Mouse (Mus musculus) forebrain, embryonic 13.5 days (tissue): ENCODE measurements around the gene Draxin. TPM values are rescaled to one million over a fixed set of nuclear protein-coding genes. Genes with fewer than 3 reads are reported as not detected.

ENCODE experiments used
- ATAC-seq: fragments of 200-750 bp; cut with Nextera tagmentation; 2 replicates; pipeline ENCODE4 v1.8.0; 2017
- H3K27ac ChIP-seq: fragments of 300-500 bp; sonication (generic); 2 replicates; pipeline ENCODE4 v1.5.1; 2015; ENCODE audit warnings: inconsistent platforms, mild to moderate bottlenecking, moderate library complexity
- H3K27me3 ChIP-seq: fragments of 300-500 bp; sonication (generic); 2 replicates; pipeline ENCODE4 v1.6.1; 2015; ENCODE audit warnings: mild to moderate bottlenecking, inconsistent platforms
- H3K36me3 ChIP-seq: fragments of 300-500 bp; sonication (generic); 2 replicates; pipeline ENCODE4 v1.6.1; 2015; ENCODE audit warnings: mild to moderate bottlenecking, inconsistent platforms; ENCODE audit not compliant: poor library complexity, severe bottlenecking
- H3K4me1 ChIP-seq: fragments of 300-500 bp; sonication (generic); 2 replicates; pipeline ENCODE4 v1.6.1; 2015; ENCODE audit warnings: inconsistent platforms
- H3K4me2 ChIP-seq: fragments of 300-500 bp; sonication (generic); 2 replicates; pipeline ENCODE4 v1.6.1; 2015; ENCODE audit warnings: inconsistent platforms, mild to moderate bottlenecking, moderate library complexity
- H3K4me3 ChIP-seq: fragments of 300-500 bp; sonication (generic); 2 replicates; pipeline ENCODE4 v1.5.1; 2015; ENCODE audit warnings: mild to moderate bottlenecking, inconsistent platforms
- H3K9ac ChIP-seq: fragments of 300-500 bp; sonication (generic); 2 replicates; pipeline ENCODE4 v1.6.1; 2015; ENCODE audit warnings: mild to moderate bottlenecking, inconsistent platforms
- H3K9me3 ChIP-seq: fragments of 300-500 bp; sonication (generic); replicated peaks from 2 replicates; pipeline ENCODE4 v1.6.1; 2016; ENCODE audit warnings: inconsistent platforms
- WGBS: fragments of 180-500 bp; shearing (Covaris S2); methylation state at CpG from one replicate; pipeline ENCODE4 v1.1.7; 2015; 5-methylcytosine and 5-hydroxymethylcytosine counted together
- polyA plus RNA-seq: library from polyadenylated mRNA; unstranded; fragments of >200 nt; fragmentation: Nextera tagmentation; extraction: Ambion mirVana; gene quantifications from 2 replicates; pipeline ENCODE4 v1.2.1, GENCODE M21; 2015

The Draxin gene
- polyA plus RNA-seq, 1 experiment from 2014 or later = 11.7 TPM

DNA sequence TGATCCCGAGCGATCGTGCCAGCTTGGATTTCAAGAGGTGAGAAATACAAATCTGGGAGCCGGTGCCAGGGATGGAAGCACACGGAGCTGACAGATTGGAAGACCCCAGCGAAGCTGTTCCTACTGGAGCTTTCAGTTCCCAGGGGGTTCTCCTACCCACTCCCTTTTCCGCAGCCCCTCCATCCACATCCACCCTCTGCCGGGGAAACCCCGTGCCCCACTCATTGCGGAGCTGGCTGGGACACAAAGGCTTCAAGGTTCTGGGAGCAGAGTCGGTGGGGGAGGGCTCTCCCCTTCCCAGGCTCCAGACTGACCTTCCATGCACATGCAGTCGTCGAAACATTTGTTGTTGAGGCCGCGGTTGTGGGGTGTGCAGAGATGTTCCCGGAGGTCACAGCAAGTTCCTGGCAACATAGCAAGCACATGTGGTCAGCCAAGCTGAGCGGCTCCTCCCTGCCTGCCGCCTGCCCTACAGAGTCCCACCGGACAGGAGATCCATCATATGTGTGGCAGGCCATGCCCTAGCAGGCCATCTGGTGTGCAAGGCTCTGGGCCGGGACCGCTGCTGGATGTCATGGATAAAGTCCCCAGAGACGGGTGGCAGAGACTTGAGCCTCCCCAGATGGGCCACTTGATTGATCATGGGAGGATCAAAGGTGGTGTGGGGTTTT lies 22.7 kb downstream of the Draxin start:
- peak; percentile 72 for ATAC-seq
- H3K9ac ChIP-seq = 0 out of 2 replicates have a peak overlapping the region, but pooled peaks have one; percentile 27

DNA sequence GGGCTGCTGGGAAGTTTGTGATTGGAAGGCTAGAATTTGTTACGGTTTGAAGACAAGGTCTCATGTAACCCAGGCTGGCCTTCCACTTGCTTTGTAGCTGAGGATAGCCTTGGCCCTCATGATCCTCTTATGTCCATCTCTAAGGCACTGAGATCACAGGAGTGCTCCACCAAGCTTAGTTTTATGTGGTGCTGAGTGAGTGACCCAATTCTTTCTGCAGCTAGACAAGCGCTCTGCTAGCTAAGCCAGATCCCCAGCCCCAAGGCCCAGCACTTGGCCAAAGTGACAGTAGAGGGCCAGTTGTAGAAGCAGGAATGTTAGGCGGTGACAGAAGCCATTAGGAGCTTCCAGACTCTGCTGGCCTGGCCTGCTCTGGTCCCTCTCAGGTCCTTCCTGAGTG lies 26.4 kb downstream of the Draxin start:
- no peaks in the 10 kb centered on the region for H3K27me3 ChIP-seq
- H3K4me2 ChIP-seq = no peak overlapping the region
- H3K9me3 ChIP-seq = no peaks in the 10 kb centered on the region
- no peak overlapping the region for H3K9ac ChIP-seq
- no peak for ATAC-seq
- no peak overlapping the region for H3K27ac ChIP-seq
- peaks cover 20% of the 10 kb centered on the region for H3K4me1 ChIP-seq
- peaks cover 38% of the 10 kb centered on the region for H3K36me3 ChIP-seq
- WGBS = 87% methylated on average over 3 of the region's 3 CpGs
- no peak overlapping the region for H3K4me3 ChIP-seq

More for the DNA sequence above, 22.7 kb downstream of the Draxin start:
- WGBS = 73% methylated on average over 22 of the region's 22 CpGs
- no peaks in the 10 kb centered on the region for H3K9me3 ChIP-seq
- H3K36me3 ChIP-seq = peaks cover 35% of the 10 kb centered on the region
- H3K4me2 ChIP-seq = no peak overlapping the region
- H3K27ac ChIP-seq = peak overlapping the region; percentile 70
- peaks cover 9% of the 10 kb centered on the region; the same call in 1 of the 2 replicates for H3K4me1 ChIP-seq
- no peaks in the 10 kb centered on the region for H3K27me3 ChIP-seq
- H3K4me3 ChIP-seq = no peak overlapping the region

DNA sequence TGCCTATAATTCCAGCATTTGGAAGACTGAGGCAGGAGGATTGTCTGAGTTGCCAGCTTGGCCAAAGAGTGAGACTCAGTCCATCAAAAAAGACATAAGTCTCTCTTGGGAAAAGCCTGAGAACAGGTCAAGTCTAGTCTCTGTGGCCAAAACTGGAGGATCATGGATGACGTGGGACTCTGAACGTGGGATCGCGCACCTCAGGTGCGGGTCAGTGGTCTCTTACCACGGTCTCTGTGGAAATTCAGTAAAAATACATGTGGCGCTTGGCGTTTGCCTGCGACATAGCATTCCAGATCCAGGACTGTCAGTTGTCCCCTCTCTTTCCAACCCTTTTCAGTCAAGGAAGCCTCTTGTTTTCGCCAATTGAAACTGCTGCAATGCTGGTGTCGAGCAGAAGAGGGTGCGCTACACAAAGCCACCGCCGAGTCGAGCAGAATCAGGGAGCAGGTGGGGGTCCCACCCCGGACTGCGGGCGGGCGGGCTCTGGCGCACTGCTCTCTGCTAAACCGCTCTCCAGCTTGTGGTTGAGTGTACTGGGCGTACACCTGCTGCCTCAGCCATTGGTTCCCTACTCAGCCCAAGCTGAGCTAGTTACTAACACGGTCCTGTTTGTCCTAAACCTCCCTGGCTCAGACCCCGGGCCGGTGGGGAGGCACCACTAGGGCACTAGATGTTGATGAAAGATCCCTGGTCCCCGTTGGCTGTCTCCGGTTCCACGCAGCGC lies 28.5 kb downstream of the Draxin start:
- Histone ChIP-seq H3K4me1 (peaks cover 13% of the 10 kb centered on the region), H3K36me3 (peaks cover 20% of the 10 kb centered on the region), H3K27me3 (no peaks in the 10 kb centered on the region), H3K27ac (peak overlapping the region; percentile 68; the same call in 1 of the 2 replicates), H3K9me3 (no peaks in the 10 kb centered on the region), H3K4me3 (peak overlapping the region; percentile 21), H3K9ac (peak overlapping the region; percentile 41), H3K4me2 (peak overlapping the region; percentile 53)
- 14% methylated on average over 29 of the region's 29 CpGs for WGBS
- peak; percentile 91 for ATAC-seq

DNA sequence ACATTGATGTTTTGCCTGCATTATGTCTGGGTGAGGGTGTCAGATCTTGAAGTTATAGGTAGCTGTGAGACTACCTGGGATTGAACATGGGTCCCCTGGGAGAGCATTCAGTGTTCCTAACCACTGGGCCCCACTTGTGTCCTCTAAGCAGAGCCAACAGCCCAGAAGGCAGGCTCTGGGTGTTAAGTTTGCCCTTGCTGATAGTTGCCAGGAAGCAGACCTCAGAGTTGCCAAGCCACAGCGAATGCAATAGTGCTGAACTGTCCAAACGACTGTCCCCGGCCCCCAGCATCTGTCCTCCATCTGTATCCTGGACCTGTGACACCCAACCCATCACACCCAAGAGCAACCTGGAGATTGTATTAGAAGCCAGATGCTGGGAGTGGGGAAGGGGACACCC lies 31.8 kb downstream of the Draxin start:
- H3K27ac ChIP-seq = no peak overlapping the region
- H3K36me3 ChIP-seq = peaks cover 16% of the 10 kb centered on the region
- H3K4me2 ChIP-seq = no peak overlapping the region
- H3K27me3 ChIP-seq = no peaks in the 10 kb centered on the region
- no peaks in the 10 kb centered on the region for H3K9me3 ChIP-seq
- peaks cover 13% of the 10 kb centered on the region for H3K4me1 ChIP-seq
- H3K4me3 ChIP-seq = no peak overlapping the region
- no peak for ATAC-seq
- WGBS = 92% methylated on average over 3 of the region's 3 CpGs
- no peak overlapping the region for H3K9ac ChIP-seq

- Histone ChIP-seq H3K27ac (no peak overlapping the region), H3K4me3 (no peak overlapping the region), H3K4me2 (no peak overlapping the region), H3K9ac (no peak overlapping the region), H3K9me3 (no peaks in the 10 kb centered on the region), H3K36me3 (peaks cover 16% of the 10 kb centered on the region), H3K4me1 (peaks cover 13% of the 10 kb centered on the region), H3K27me3 (no peaks in the 10 kb centered on the region)
- ATAC-seq = no peak
- WGBS = 96% methylated on average over 2 of the region's 2 CpGs
Measured at GRCm38 (mm10) chr4:148097936-148098335, 32.6 kb downstream of the Draxin start.

DNA sequence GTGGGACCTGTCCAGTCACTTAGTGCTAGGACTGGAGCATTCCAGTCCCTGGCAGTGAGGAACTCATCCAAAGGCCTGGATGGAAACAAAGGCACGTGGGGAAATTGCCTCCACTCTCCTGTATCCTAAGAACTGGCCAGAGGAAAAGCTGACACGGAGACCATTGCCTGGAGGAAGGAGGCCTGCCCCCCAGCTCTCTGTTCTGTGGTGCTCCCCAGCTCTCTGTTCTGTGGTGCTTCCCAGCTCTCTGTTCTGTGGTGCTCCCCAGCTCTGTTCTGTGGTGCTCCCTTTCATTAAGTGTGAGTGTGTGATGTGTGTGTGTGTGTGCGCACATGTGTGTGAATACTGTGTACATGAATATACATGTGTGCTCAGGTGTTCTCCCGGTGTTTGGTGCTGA lies 35.4 kb downstream of the Draxin start:
- Histone ChIP-seq H3K4me3 (no peak overlapping the region), H3K9me3 (no peaks in the 10 kb centered on the region), H3K9ac (no peak overlapping the region), H3K27me3 (no peaks in the 10 kb centered on the region), H3K36me3 (peaks cover 2% of the 10 kb centered on the region; the same call in 1 of the 2 replicates), H3K27ac (no peak overlapping the region), H3K4me1 (no peaks in the 10 kb centered on the region), H3K4me2 (no peak overlapping the region)
- no peak for ATAC-seq
- WGBS = 79% methylated on average over 4 of the region's 4 CpGs

- Histone ChIP-seq H3K27me3 (no peaks in the 10 kb centered on the region), H3K9ac (no peak overlapping the region), H3K9me3 (no peaks in the 10 kb centered on the region), H3K4me1 (no peaks in the 10 kb centered on the region), H3K4me3 (no peak overlapping the region), H3K27ac (no peak overlapping the region), H3K36me3 (no peaks in the 10 kb centered on the region), H3K4me2 (no peak overlapping the region)
- WGBS = 73% methylated on average over 5 of the region's 5 CpGs
- ATAC-seq = no peak
Measured at GRCm38 (mm10) chr4:148094161-148094560, 36.3 kb downstream of the Draxin start.

- no peak overlapping the region for H3K4me3 ChIP-seq
- H3K4me1 ChIP-seq = peaks cover 12% of the 10 kb centered on the region
- no peak overlapping the region for H3K4me2 ChIP-seq
- H3K9ac ChIP-seq = no peak overlapping the region
- no peaks in the 10 kb centered on the region for H3K36me3 ChIP-seq
- H3K27me3 ChIP-seq = no peaks in the 10 kb centered on the region
- ATAC-seq = no peak
- no peak overlapping the region for H3K27ac ChIP-seq
- WGBS = 90% methylated on average over 11 of the region's 11 CpGs
- H3K9me3 ChIP-seq = no peaks in the 10 kb centered on the region
Measured at GRCm38 (mm10) chr4:148092551-148093271, 37.8 kb downstream of the Draxin start.

- 83% methylated on average over 1 of the region's 1 CpGs for WGBS
- H3K9me3 ChIP-seq = no peaks in the 10 kb centered on the region
- peaks cover 23% of the 10 kb centered on the region for H3K4me1 ChIP-seq
- no peak overlapping the region for H3K4me2 ChIP-seq
- no peak for ATAC-seq
- H3K36me3 ChIP-seq = no peaks in the 10 kb centered on the region
- no peak overlapping the region for H3K4me3 ChIP-seq
- H3K9ac ChIP-seq = no peak overlapping the region
- H3K27ac ChIP-seq = no peak overlapping the region
- H3K27me3 ChIP-seq = no peaks in the 10 kb centered on the region
Measured at GRCm38 (mm10) chr4:148091181-148091580, 39.3 kb downstream of the Draxin start.

- H3K9me3 ChIP-seq = no peaks in the 10 kb centered on the region
- WGBS = 65% methylated on average over 4 of the region's 4 CpGs
Measured at GRCm38 (mm10) chr4:148089166-148089565, 41.3 kb downstream of the Draxin start.

DNA sequence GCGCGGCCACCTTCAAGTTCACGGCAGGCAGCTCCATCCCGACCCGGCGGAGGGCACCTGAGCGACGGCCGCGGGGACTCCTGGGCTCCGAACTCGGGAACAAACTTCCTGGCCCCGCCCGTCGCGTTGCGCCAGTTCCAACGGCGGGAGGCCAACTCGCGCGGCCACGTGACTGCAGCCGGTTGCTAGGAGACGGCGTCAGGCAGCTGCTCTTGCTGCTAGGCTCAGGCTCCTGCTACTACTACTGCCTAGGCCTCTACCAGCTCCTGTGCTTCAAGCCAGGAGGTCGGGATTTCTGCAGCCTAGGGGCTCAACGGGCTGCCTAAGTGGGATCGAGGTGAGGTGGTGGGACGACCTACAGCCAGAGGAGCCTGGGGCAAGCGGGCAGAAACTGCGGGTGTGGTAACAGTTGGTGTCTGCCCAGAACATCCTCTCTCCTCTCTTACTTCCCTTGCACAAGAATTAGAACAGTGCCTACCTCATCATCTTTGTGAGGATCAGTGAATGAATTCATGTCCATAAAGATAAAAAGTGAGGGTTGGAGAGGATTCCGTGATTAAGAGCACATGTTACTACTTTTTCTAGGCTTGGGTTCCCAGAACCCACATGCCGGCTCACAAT lies 42.5 kb downstream of the Draxin start, which contains the start of gene Agtrap:
Gene Agtrap, minus strand, starts transcription at position 125 of the 621 bp plus-strand sequence.
- peak within 1 kb of the TSS; percentile 53 for H3K4me3 ChIP-seq
- peak within 1 kb of the TSS; percentile 52; the same call in 1 of the 2 replicates for H3K27ac ChIP-seq
- WGBS = 5% methylated on average over 34 of the region's 34 CpGs
- H3K4me2 ChIP-seq = peak within 1 kb of the TSS; percentile 65
- ATAC-seq = peak; percentile 95
- peaks cover 23% of the 10 kb centered on the region for H3K4me1 ChIP-seq
- no peaks in the 10 kb centered on the region for H3K27me3 ChIP-seq
- no peaks in the 10 kb centered on the region for H3K9me3 ChIP-seq
- H3K36me3 ChIP-seq = no peaks in the 10 kb centered on the region
- peak within 1 kb of the TSS; percentile 69 for H3K9ac ChIP-seq

More at GRCm38 (mm10) chr4:148089166-148089565, 41.3 kb downstream of the Draxin start:
- Histone ChIP-seq H3K27me3 (no peaks in the 10 kb centered on the region), H3K4me3 (no peak overlapping the region), H3K4me1 (peaks cover 23% of the 10 kb centered on the region), H3K36me3 (no peaks in the 10 kb centered on the region), H3K9ac (no peak overlapping the region), H3K4me2 (no peak overlapping the region), H3K27ac (no peak overlapping the region)
- ATAC-seq = no peak
